Mouse (Mus musculus) liver, postnatal 0 days (tissue): ENCODE measurements around the gene Hecw2. TPM values are rescaled to one million over a fixed set of nuclear protein-coding genes. Genes with fewer than 3 reads are reported as not detected.

ENCODE experiments used
- ATAC-seq: fragments of 200-750 bp; cut with Nextera tagmentation; 2 replicates; pipeline ENCODE4 v1.8.0; 2017; ENCODE audit warnings: mild to moderate bottlenecking, moderate library complexity
- DNase-seq: peaks from one replicate; pipeline ENCODE4 v3.0.0-alpha.2; 2016
- H3K27ac ChIP-seq: fragments of 300-500 bp; sonication (generic); 2 replicates; pipeline ENCODE4 v1.5.1; 2014; ENCODE audit warnings: antibody characterized with exemption, moderate library complexity, mild to moderate bottlenecking, low read depth
- H3K27me3 ChIP-seq: fragments of 300-500 bp; sonication (generic); 2 replicates; pipeline ENCODE4 v1.6.1; 2014; ENCODE audit warnings: low read length, control low read depth, mixed read lengths; ENCODE audit not compliant: insufficient read depth
- H3K36me3 ChIP-seq: fragments of 300-500 bp; sonication (generic); replicated peaks from 2 replicates; pipeline ENCODE4 v1.6.1; 2014; ENCODE audit warnings: mild to moderate bottlenecking, control low read depth, low read length, moderate library complexity, mixed read lengths; ENCODE audit not compliant: insufficient read depth
- H3K4me1 ChIP-seq: fragments of 300-500 bp; sonication (generic); 2 replicates; pipeline ENCODE4 v1.6.1; 2014; ENCODE audit warnings: antibody characterized with exemption, mild to moderate bottlenecking, control low read depth; ENCODE audit not compliant: insufficient read depth
- H3K4me2 ChIP-seq: fragments of 300-500 bp; sonication (generic); 2 replicates; pipeline ENCODE4 v1.6.1; 2014; ENCODE audit warnings: low read depth, mild to moderate bottlenecking, low read length, moderate library complexity, mixed read lengths
- H3K4me3 ChIP-seq: fragments of 300-500 bp; sonication (generic); 2 replicates; pipeline ENCODE4 v1.5.1; 2014; ENCODE audit warnings: low read depth, low read length
- H3K9ac ChIP-seq: fragments of 300-500 bp; sonication (generic); replicated peaks from 2 replicates; pipeline ENCODE4 v1.6.1; 2014; ENCODE audit warnings: mild to moderate bottlenecking, moderate library complexity
- H3K9me3 ChIP-seq: fragments of 300-500 bp; sonication (generic); 2 replicates; pipeline ENCODE4 v1.6.1; 2016; ENCODE audit warnings: mild to moderate bottlenecking, control low read depth, low read length, mixed read lengths
- CTCF ChIP-seq: sonication (generic); IDR thresholded peaks from 2 replicates; pipeline ENCODE4 v1.5.1; 2016; ENCODE audit warnings: antibody characterized with exemption, low read depth
- EP300 ChIP-seq: IDR thresholded peaks from 2 replicates; pipeline ENCODE4 v1.6.1; 2016; ENCODE audit warnings: antibody characterized with exemption, low read depth, mild to moderate bottlenecking
- WGBS: fragments of 180-500 bp; shearing (Covaris S2); extraction: QIAGEN DNeasy Blood & Tissue Kit; methylation state at CpG from one replicate; pipeline ENCODE4 v1.1.7; 2014; ENCODE audit not compliant: insufficient replicate concordance; 5-methylcytosine and 5-hydroxymethylcytosine counted together
- polyA plus RNA-seq: library from polyadenylated mRNA; unstranded; fragments of >200 nt; fragmentation: Nextera tagmentation; extraction: Ambion mirVana; gene quantifications from 2 replicates; pipeline ENCODE4 v1.2.1, GENCODE M21; 2015

Gene Hecw2
- polyA plus RNA-seq, 1 experiment from 2014 or later = 0.61 TPM

- WGBS = 52% methylated on average over 5 of the region's 5 CpGs
- no peak overlapping the region for H3K9ac ChIP-seq
- TF ChIP-seq EP300 = no peak
- no peak for TF ChIP-seq CTCF
- H3K27ac ChIP-seq = no peak overlapping the region
- H3K4me1 ChIP-seq = peaks cover 3% of the 10 kb centered on the region; the same call in 1 of the 2 replicates
- no peak overlapping the region for H3K4me3 ChIP-seq
- H3K27me3 ChIP-seq = no peaks in the 10 kb centered on the region
- DNase-seq (no peak), ATAC-seq (no peak)
- no peak overlapping the region for H3K4me2 ChIP-seq
- no peaks in the 10 kb centered on the region for H3K9me3 ChIP-seq
- no peaks in the 10 kb centered on the region for H3K36me3 ChIP-seq
Observed at GRCm38 (mm10) chr1:53844914-53845612, 349.9 kb downstream of the Hecw2 start.

GRCm38 (mm10) chr1:53844122-53844913 lies 350.6 kb downstream of the Hecw2 start:
- no peak overlapping the region for H3K4me2 ChIP-seq
- H3K27me3 ChIP-seq = no peaks in the 10 kb centered on the region
- ATAC-seq (no peak), DNase-seq (no peak)
- H3K9me3 ChIP-seq = no peaks in the 10 kb centered on the region
- no peak overlapping the region for H3K9ac ChIP-seq
- 76% methylated on average over 8 of the region's 8 CpGs for WGBS
- H3K27ac ChIP-seq = no peak overlapping the region
- no peak for TF ChIP-seq EP300
- H3K4me3 ChIP-seq = no peak overlapping the region
- H3K4me1 ChIP-seq = peaks cover 3% of the 10 kb centered on the region; the same call in 1 of the 2 replicates
- H3K36me3 ChIP-seq = no peaks in the 10 kb centered on the region

GRCm38 (mm10) chr1:53843051-53843450 lies 351.9 kb downstream of the Hecw2 start:
- no peak overlapping the region for H3K9ac ChIP-seq
- ATAC-seq = no peak
- no peak for DNase-seq
- no peak overlapping the region for H3K4me2 ChIP-seq
- 59% methylated on average over 3 of the region's 3 CpGs for WGBS
- TF ChIP-seq CTCF (no peak), EP300 (no peak)
- H3K9me3 ChIP-seq = no peaks in the 10 kb centered on the region
- no peaks in the 10 kb centered on the region for H3K27me3 ChIP-seq
- H3K4me1 ChIP-seq = peaks cover 3% of the 10 kb centered on the region; the same call in 1 of the 2 replicates
- no peak overlapping the region for H3K27ac ChIP-seq
- H3K4me3 ChIP-seq = no peak overlapping the region
- H3K36me3 ChIP-seq = no peaks in the 10 kb centered on the region

DNA sequence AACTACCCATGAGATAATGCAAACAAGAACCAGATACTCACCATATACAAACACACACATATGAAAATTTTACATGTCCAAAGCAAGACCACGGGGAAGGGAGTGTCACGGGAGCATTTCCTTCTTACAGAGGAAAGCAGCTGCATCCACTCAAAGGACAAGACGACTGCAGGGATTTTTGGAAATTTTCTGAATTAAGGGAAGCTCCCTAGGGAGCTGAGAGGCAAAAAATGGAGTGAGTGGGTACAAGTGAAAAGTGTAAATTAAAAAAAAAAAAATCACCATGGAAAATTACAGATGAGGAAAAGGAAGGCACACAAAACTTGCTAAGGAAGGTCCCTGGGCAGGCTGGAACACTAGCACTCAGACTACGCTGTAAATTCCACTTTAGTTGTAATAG lies 353.9 kb downstream of the Hecw2 start:
- no peaks in the 10 kb centered on the region for H3K36me3 ChIP-seq
- H3K27ac ChIP-seq = no peak overlapping the region
- ATAC-seq (no peak), DNase-seq (no peak)
- no peak overlapping the region for H3K9ac ChIP-seq
- no peaks in the 10 kb centered on the region for H3K9me3 ChIP-seq
- 68% methylated on average over 4 of the region's 4 CpGs for WGBS
- no peak overlapping the region for H3K4me3 ChIP-seq
- no peak overlapping the region for H3K4me2 ChIP-seq
- TF ChIP-seq EP300 = no peak
- TF ChIP-seq CTCF = no peak
- no peaks in the 10 kb centered on the region for H3K27me3 ChIP-seq
- H3K4me1 ChIP-seq = peaks cover 3% of the 10 kb centered on the region; the same call in 1 of the 2 replicates

DNA sequence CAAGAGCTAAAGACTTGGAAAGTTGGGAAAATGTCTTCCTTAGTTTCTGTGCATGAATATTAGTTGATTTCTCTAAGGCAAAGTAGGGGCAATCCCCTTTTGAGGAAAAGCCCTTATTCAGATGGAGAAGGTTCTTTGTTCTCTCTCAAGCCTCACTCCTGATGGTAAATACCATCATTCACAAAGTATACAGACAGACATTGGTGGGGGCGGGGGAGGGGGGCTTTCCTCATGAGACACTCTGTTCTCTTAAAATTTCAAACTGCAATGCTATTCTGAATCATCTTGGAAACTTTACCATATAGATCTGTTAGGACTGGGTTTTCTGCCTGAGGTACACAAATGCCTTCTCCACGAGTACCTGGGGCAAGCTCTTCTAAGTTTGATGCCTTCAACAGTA lies 355.6 kb downstream of the Hecw2 start:
- H3K4me2 ChIP-seq = no peak overlapping the region
- no peak overlapping the region for H3K4me3 ChIP-seq
- H3K36me3 ChIP-seq = no peaks in the 10 kb centered on the region
- DNase-seq (no peak), ATAC-seq (no peak)
- no peaks in the 10 kb centered on the region for H3K9me3 ChIP-seq
- no peak for TF ChIP-seq EP300
- TF ChIP-seq CTCF = no peak
- 55% methylated on average over 2 of the region's 2 CpGs for WGBS
- H3K27me3 ChIP-seq = no peaks in the 10 kb centered on the region
- H3K27ac ChIP-seq = no peak overlapping the region
- no peak overlapping the region for H3K9ac ChIP-seq
- no peaks in the 10 kb centered on the region for H3K4me1 ChIP-seq

DNA sequence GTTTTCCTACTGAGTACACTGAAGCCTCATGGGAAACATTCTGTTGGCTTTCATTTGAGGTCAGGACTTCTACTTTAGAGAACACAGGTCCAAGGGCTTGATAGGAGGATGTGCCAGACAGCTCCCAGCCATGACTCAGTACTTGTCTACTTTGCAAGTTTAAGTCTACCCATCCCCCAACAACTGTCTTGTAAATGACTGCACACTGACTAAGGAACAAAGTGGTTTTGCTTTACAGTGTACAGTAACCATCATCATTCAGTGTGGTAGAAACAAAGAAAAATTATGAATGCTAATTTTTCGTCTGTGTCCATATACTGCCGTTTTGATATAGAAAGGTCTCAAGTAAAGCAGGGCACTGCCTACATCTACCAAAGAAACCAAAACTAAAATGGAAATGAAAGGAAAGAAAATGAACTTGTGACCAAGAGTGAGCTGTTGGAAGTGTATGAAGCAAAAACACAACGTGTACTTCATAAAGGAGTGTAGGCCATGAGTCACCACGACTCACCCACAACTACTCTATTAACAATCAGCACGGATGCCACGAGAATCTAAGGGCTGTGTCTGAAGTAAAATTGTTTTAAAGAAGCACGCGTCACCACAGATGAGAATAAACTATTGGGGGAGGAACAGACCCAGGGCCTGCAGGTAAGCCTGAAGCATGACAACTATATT lies 356.6 kb downstream of the Hecw2 start:
- TF ChIP-seq EP300 (no peak), CTCF (no peak)
- H3K4me3 ChIP-seq = no peak overlapping the region
- H3K4me1 ChIP-seq = no peaks in the 10 kb centered on the region
- H3K4me2 ChIP-seq = no peak overlapping the region
- DNase-seq (no peak), ATAC-seq (peak; percentile 41)
- H3K9ac ChIP-seq = no peak overlapping the region
- no peak overlapping the region for H3K27ac ChIP-seq
- WGBS = 70% methylated on average over 8 of the region's 8 CpGs
- no peaks in the 10 kb centered on the region for H3K36me3 ChIP-seq
- H3K27me3 ChIP-seq = no peaks in the 10 kb centered on the region
- H3K9me3 ChIP-seq = no peaks in the 10 kb centered on the region
